8 mouse cellular contexts compared by ENCODE assay signal in the genomic region with DNA sequence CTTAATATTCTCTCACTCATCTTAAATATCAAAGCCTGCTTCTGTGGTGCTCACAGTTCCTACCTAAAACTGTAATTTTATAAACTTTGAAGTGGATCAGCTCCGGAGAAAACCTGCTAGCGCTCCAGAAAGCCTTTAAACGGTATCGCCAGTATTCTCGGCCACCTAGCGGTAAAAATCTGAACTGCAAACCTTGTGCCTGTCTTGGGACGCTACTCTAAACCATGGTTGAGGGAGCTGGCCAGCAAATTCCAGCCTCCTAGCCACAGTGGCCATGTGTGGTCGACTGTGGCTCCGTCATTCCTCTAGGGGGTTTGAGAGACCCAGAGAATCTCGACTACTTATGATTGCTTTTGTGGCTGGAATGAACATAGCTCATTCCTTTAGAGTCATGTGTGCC. TPM values are rescaled to one million over a fixed set of nuclear protein-coding genes. Genes with fewer than 3 reads are reported as not detected.
DNase-seq lines count a peak whose midpoint lies in the region; ATAC-seq and TF ChIP-seq lines count a peak whose summit lies in the region.

No protein-coding gene starts in this region.

- H3K4me3 ChIP-seq in bone marrow, adult 2 months (replicated peaks; ENCODE audit: control insufficient read depth, low read depth, low read length): no peak overlapping the region
- H3K4me3 ChIP-seq in heart, embryonic 15.5 days: no peak overlapping the region
- H3K4me3 ChIP-seq in lung, adult 2 months (replicated peaks; ENCODE audit: extremely low read depth, low read depth, low read length): no peak overlapping the region
- H3K4me3 ChIP-seq in neural tube, embryonic 15.5 days (replicated peaks): no peak overlapping the region
- H3K4me3 ChIP-seq in thymus, adult 2 months (ENCODE audit: control insufficient read depth, insufficient read depth, low read length): no peak overlapping the region

- ATAC-seq in erythroblast, adult 5-6 weeks (replicated peaks; ENCODE audit: low FRiP score, poor library complexity, severe bottlenecking): 0 out of 2 replicates have a peak, but pooled peaks have one; percentile 60
- ATAC-seq in heart, embryonic 15.5 days (replicated peaks; ENCODE audit: insufficient number of reproducible peaks, insufficient read depth, low FRiP score, low read depth): 0 out of 2 replicates have a peak, but pooled peaks have one; percentile 39
- peak; percentile 72 for ATAC-seq in neural tube, embryonic 15.5 days (ENCODE audit: low FRiP score)

- H3K9me3 ChIP-seq in heart, embryonic 15.5 days (replicated peaks): no peaks in the 10 kb centered on the region
- no peaks in the 10 kb centered on the region for H3K9me3 ChIP-seq in neural tube, embryonic 15.5 days (replicated peaks)

- peak; percentile 64 to 79 for DNase-seq in CD8-positive naive resting alpha-beta T cell, adult 2 months (ENCODE audit: low read depth in 2 of 2, low spot score in 2 of 2)
- peak; percentile 86 for DNase-seq in layer of hippocampus, adult 11-12 months (ENCODE audit: low spot score)
- DNase-seq in lung, adult 2 months: peak; percentile 83
- peak; percentile 77 for DNase-seq in thymus, adult 2 months

- no peak overlapping the region for H3K9ac ChIP-seq in heart, embryonic 15.5 days
- no peak overlapping the region for H3K9ac ChIP-seq in neural tube, embryonic 15.5 days (replicated peaks)

- peaks cover 4% of the 10 kb centered on the region; the same call in 1 of the 2 replicates for H3K36me3 ChIP-seq in heart, embryonic 15.5 days
- peaks cover 12% of the 10 kb centered on the region for H3K36me3 ChIP-seq in neural tube, embryonic 15.5 days
- peaks cover 6% of the 10 kb centered on the region; the same call in 1 of the 2 replicates for H3K36me3 ChIP-seq in thymus, adult 2 months (ENCODE audit: control insufficient read depth, insufficient read depth, low read length)

- no peaks in the 10 kb centered on the region for H3K27me3 ChIP-seq in heart, embryonic 15.5 days
- H3K27me3 ChIP-seq in neural tube, embryonic 15.5 days (replicated peaks): no peaks in the 10 kb centered on the region
- no peaks in the 10 kb centered on the region for H3K27me3 ChIP-seq in thymus, adult 2 months (ENCODE audit: control insufficient read depth, insufficient read depth, low read length)

- peak; percentile 35; the same call in 1 of the 2 replicates for TF ChIP-seq CTCF in bone marrow, adult 2 months (IDR thresholded peaks at IDR 0.05; ENCODE audit: control insufficient read depth, insufficient read depth, low read length)
- peak; percentile 60 for TF ChIP-seq CTCF in lung, adult 2 months (IDR thresholded peaks at IDR 0.05; ENCODE audit: insufficient read depth, low read length)
- TF ChIP-seq CTCF in thymus, adult 2 months (IDR thresholded peaks at IDR 0.05; ENCODE audit: borderline replicate concordance, control insufficient read depth, extremely low read depth, insufficient read depth, low read length, poor library complexity): peak; percentile 55; the same call in 1 of the 2 replicates

- H3K4me1 ChIP-seq in bone marrow, adult 2 months (ENCODE audit: control insufficient read depth, insufficient read depth, low read length): no peaks in the 10 kb centered on the region
- peaks cover 7% of the 10 kb centered on the region; the same call in 1 of the 2 replicates for H3K4me1 ChIP-seq in heart, embryonic 15.5 days (replicated peaks)
- no peaks in the 10 kb centered on the region for H3K4me1 ChIP-seq in lung, adult 2 months (ENCODE audit: control insufficient read depth, insufficient read depth, low read length)
- H3K4me1 ChIP-seq in neural tube, embryonic 15.5 days: no peaks in the 10 kb centered on the region
- no peaks in the 10 kb centered on the region for H3K4me1 ChIP-seq in thymus, adult 2 months (replicated peaks; ENCODE audit: control insufficient read depth, insufficient read depth, low read length)

- TF ChIP-seq POLR2A in bone marrow, adult 2 months (IDR thresholded peaks at IDR 0.05; ENCODE audit: borderline replicate concordance, control insufficient read depth, low read depth, low read length): no peak
- no peak for TF ChIP-seq POLR2A in lung, adult 2 months (IDR thresholded peaks at IDR 0.05; ENCODE audit: borderline replicate concordance, extremely low read depth, low read depth, low read length)
- TF ChIP-seq POLR2A in thymus, adult 2 months (IDR thresholded peaks at IDR 0.05; ENCODE audit: control insufficient read depth, extremely low read depth, insufficient read depth, low read length, poor library complexity): no peak

- no peak overlapping the region for H3K27ac ChIP-seq in bone marrow, adult 2 months (ENCODE audit: control insufficient read depth, insufficient read depth, low read depth, low read length, poor library complexity)
- no peak overlapping the region for H3K27ac ChIP-seq in heart, embryonic 15.5 days
- H3K27ac ChIP-seq in neural tube, embryonic 15.5 days (replicated peaks): no peak overlapping the region
- no peak overlapping the region for H3K27ac ChIP-seq in thymus, adult 2 months (ENCODE audit: control insufficient read depth, insufficient read depth, low read length)

- WGBS in bone marrow, adult 2 months: 13% methylated on average over 10 of the region's 10 CpGs
- WGBS in heart, embryonic 15.5 days: 7% methylated on average over 10 of the region's 10 CpGs
- 8% methylated on average over 10 of the region's 10 CpGs for WGBS in lung, adult 2 months
- WGBS in neural tube, embryonic 15.5 days: 9% methylated on average over 10 of the region's 10 CpGs
- 13% methylated on average over 10 of the region's 10 CpGs for WGBS in thymus, adult 2 months

- no peak overlapping the region for H3K4me2 ChIP-seq in heart, embryonic 15.5 days
- H3K4me2 ChIP-seq in neural tube, embryonic 15.5 days: no peak overlapping the region

RNA-seq across cellular contexts. Expression of gene Klhl42, which starts 25.4 kb away (rescaled TPM):
- polyA plus RNA-seq in bone marrow, adult 2 months (2011; ENCODE audit: insufficient read depth, insufficient read length, low replicate concordance, missing spikeins): 1.3 and 3.9 TPM in 2 replicates
- 1.5 and 2.9 TPM in 2 replicates for total RNA-seq in erythroblast, adult 5-6 weeks (2015; ENCODE audit: low replicate concordance)
- total RNA-seq in erythroblast, adult 5-6 weeks (2017; ENCODE audit: low replicate concordance): 0.98 and 1.2 TPM in 2 replicates
- polyA plus RNA-seq in heart, embryonic 15.5 days (2015; fragmentation: Nextera tagmentation; extraction: Ambion mirVana): 3.5 and 5.5 TPM in 2 replicates
- polyA plus RNA-seq in lung, adult 2 months (2012; rRNA removed): 11.5 and 12.0 TPM in 2 replicates
- 7.4 and 7.5 TPM in 2 replicates for polyA plus RNA-seq in neural tube, embryonic 15.5 days (2015; fragmentation: Nextera tagmentation; extraction: Ambion mirVana)
- 27.2 and 33.8 TPM in 2 replicates for polyA plus RNA-seq in thymus, adult 2 months (2012; rRNA removed)

RNA-seq across cellular contexts. Expression of gene Mansc4, which starts 29.7 kb away (rescaled TPM):
- not detected in 2 replicates for polyA plus RNA-seq in bone marrow, adult 2 months (2011; ENCODE audit: insufficient read depth, insufficient read length, low replicate concordance, missing spikeins)
- total RNA-seq in erythroblast, adult 5-6 weeks (2015; ENCODE audit: low replicate concordance): not detected in 2 replicates
- total RNA-seq in erythroblast, adult 5-6 weeks (2017; ENCODE audit: low replicate concordance): not detected in 2 replicates
- 0.53 and 1.3 TPM in 2 replicates for polyA plus RNA-seq in heart, embryonic 15.5 days (2015; fragmentation: Nextera tagmentation; extraction: Ambion mirVana)
- polyA plus RNA-seq in lung, adult 2 months (2012; rRNA removed): 0.20 and 0.65 TPM in 2 replicates
- polyA plus RNA-seq in neural tube, embryonic 15.5 days (2015; fragmentation: Nextera tagmentation; extraction: Ambion mirVana): 1.1 and 1.2 TPM in 2 replicates
- polyA plus RNA-seq in thymus, adult 2 months (2012; rRNA removed): 2.8 and 2.9 TPM in 2 replicates
